Mouse (Mus musculus): ENCODE measurements around the gene Slit3. TPM values are rescaled to one million over a fixed set of nuclear protein-coding genes. Genes with fewer than 3 reads are reported as not detected.

Gene Slit3
- total RNA-seq, 2 experiments from 2014 or later = 9.3 to 9.8 TPM

- no peak for DNase-seq
- intact Hi-C loops (cut with DNase I) = no loop called here
Measured at GRCm38 (mm10) chr11:35639428-35639827, 518.4 kb downstream of the Slit3 start.

GRCm38 (mm10) chr11:35651286-35651685 lies 530.3 kb downstream of the Slit3 start:
- intact Hi-C loops (cut with DNase I) = no loop called here
- no peak for DNase-seq

DNA sequence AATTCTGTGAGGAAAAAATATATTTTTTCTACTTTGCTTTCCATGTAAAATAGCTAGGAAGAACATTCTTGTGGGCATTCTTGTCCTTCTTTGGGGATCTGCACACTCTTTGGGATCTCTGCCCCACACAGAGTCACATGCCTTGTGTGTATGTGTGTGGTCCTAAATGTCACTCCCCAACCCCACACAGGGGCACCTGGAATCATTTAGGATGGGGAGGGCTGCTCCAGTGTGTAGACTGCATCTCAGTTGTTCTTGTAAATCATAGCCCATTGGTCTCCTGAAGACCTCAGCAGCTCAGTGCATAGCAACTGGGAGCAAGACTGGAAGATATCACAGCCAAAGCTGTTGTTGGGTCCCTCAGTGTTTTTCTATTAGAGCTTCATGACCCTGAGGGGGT lies 534.8 kb downstream of the Slit3 start:
- DNase-seq = no peak
- intact Hi-C loops (cut with DNase I) = no loop called here

GRCm38 (mm10) chr11:35657582-35657981 lies 536.6 kb downstream of the Slit3 start:
- intact Hi-C loops (cut with DNase I) = no loop called here
- DNase-seq = no peak

- no peak for DNase-seq
- intact Hi-C loops (cut with DNase I) = loop anchor here (10.0 kb wide), 1 partner anchor 536 kb away; the partner anchor contains the start of gene Slit3
Measured at GRCm38 (mm10) chr11:35660967-35661366, 539.9 kb downstream of the Slit3 start.

GRCm38 (mm10) chr11:35662945-35663344 lies 541.9 kb downstream of the Slit3 start:
- intact Hi-C loops (cut with DNase I) = loop anchor here (10.0 kb wide), 1 partner anchor 538 kb away; the partner anchor contains the start of gene Slit3
- no peak for DNase-seq

GRCm38 (mm10) chr11:35663661-35664060 lies 542.6 kb downstream of the Slit3 start:
- intact Hi-C loops (cut with DNase I) = loop anchor here (10.0 kb wide), 1 partner anchor 539 kb away; the partner anchor contains the start of gene Slit3
- no peak for DNase-seq

GRCm38 (mm10) chr11:35664991-35665390 lies 544.0 kb downstream of the Slit3 start:
- no peak for DNase-seq
- intact Hi-C loops (cut with DNase I) = loop anchor here (10.0 kb wide), 1 partner anchor 540 kb away; the partner anchor contains the start of gene Slit3

GRCm38 (mm10) chr11:35667428-35667827 lies 546.4 kb downstream of the Slit3 start:
- intact Hi-C loops (cut with DNase I) = loop anchor here (10.0 kb wide), 1 partner anchor 543 kb away; the partner anchor contains the start of gene Slit3
- no peak for DNase-seq

DNA sequence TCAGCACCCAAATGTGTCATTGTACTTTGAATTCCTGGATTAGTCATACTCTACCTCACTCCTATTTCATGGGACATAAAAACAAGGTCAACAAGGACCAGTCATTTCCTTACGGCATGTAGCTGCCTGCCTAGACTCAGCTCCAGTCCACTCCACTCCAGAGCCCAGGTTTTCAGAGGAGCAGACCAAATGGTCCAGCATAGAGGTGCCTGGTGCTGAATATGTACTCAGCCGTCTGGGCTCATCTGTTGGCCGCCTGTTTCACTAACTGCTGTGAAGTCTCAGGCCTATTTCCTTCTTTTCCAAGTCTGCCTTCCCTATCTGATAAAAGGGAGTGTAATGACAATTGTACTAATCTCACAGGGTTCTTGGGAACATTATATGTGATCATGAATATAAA lies 547.1 kb downstream of the Slit3 start:
- DNase-seq = no peak
- intact Hi-C loops (cut with DNase I) = loop anchor here (10.0 kb wide), 1 partner anchor 543 kb away; the partner anchor contains the start of gene Slit3

DNA sequence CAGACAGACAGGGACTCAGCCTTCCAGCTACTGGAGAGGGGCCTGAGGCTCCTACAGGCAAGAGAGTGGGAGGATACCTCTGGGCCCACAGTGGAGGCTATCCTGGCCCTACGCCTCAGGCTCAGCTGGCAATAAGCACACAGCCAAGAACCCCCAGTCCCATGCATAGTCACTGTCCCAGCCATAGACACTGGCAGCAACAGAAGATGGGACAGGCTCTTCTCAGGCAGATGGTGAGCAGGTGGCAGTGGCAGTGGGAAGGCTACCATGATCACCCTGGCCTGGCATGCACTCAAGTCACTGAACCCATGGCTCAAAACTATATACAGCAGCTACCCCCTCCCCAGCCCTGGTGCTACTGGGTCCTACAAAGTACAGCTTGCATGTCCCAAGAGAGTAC lies 547.7 kb downstream of the Slit3 start:
- no peak for DNase-seq
- intact Hi-C loops (cut with DNase I) = loop anchor here (10.0 kb wide), 1 partner anchor 544 kb away; the partner anchor contains the start of gene Slit3

GRCm38 (mm10) chr11:35669536-35669935 lies 548.5 kb downstream of the Slit3 start:
- intact Hi-C loops (cut with DNase I) = loop anchor here (10.0 kb wide), 1 partner anchor 545 kb away; the partner anchor contains the start of gene Slit3
- no peak for DNase-seq

- intact Hi-C loops (cut with DNase I) = no loop called here
- DNase-seq = no peak
Measured at GRCm38 (mm10) chr11:35670181-35670580, 549.2 kb downstream of the Slit3 start.

DNA sequence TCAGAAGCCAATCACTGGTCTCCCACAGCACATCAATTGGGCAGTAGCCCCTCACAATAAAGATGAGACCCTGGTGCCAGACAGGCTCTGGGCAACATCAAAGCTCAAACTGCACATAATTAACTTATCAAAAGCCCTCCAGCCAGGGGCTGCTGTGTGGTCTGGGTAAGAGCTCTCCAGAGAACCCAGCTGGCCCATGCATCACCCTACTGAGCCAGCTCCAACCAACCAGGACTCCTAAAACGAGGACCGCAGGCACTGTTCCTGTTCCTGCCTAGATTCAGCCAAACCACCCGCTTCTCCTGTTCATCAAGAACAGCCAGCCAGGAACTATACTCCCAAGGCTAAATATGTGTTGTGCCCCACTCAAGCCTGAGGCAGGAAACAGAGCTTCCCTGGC lies 549.7 kb downstream of the Slit3 start:
- intact Hi-C loops (cut with DNase I) = no loop called here

DNA sequence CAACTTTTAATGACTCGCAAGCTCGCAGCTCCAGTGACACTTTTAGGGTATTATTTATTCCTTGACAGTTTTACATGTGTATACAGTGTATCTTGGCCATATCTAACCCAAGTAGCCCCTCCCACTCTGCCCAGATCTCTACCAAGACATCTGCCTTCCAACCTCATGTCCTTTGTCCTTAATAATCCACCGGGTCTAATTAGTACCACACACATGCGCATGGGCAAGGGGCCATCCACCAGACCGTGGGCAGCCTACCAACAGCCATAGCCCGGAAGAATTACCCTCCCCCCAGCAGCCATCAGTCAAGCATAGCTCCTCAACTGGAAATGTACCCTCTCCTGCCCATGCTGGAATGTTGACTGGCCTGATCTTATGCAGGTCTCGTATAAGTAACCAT lies 552.0 kb downstream of the Slit3 start:
- no peak for DNase-seq
- intact Hi-C loops (cut with DNase I) = no loop called here

More for the DNA sequence above, 549.7 kb downstream of the Slit3 start:
- DNase-seq = no peak

GRCm38 (mm10) chr11:35674242-35674641 lies 553.2 kb downstream of the Slit3 start:
- intact Hi-C loops (cut with DNase I) = no loop called here
- no peak for DNase-seq

- no peak for DNase-seq
- intact Hi-C loops (cut with DNase I) = no loop called here
Measured at GRCm38 (mm10) chr11:35676744-35677143, 555.7 kb downstream of the Slit3 start.

DNA sequence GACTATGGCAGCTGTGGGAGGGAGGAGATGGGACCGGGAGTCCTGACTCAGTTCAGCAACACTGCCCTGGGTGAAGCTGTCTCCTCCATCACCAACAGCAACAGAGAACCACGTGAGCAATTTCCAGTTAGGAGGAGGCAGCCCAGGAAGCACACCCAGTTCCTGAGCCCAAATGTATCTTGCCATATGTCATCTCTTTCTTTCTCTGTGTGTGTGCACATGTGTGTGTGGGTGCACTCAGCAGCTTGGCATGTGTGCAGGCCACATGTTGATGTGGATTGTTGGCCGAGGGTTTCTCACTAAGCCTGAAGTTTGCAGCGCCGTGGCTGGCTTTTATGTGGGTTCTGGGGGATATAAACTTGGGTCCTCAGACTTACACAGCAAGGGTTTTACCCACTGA lies 559.0 kb downstream of the Slit3 start:
- no peak for DNase-seq
- intact Hi-C loops (cut with DNase I) = no loop called here

GRCm38 (mm10) chr11:35687316-35687715 lies 566.3 kb downstream of the Slit3 start:
- no peak for DNase-seq
- intact Hi-C loops (cut with DNase I) = no loop called here

GRCm38 (mm10) chr11:35690515-35691281 lies 569.7 kb downstream of the Slit3 start:
- intact Hi-C loops (cut with DNase I) = loop anchor here (10.0 kb wide), 2 partner anchors 226 to 856 kb away; partner anchors contain the start of gene Spdl1
- DNase-seq = no peak

DNA sequence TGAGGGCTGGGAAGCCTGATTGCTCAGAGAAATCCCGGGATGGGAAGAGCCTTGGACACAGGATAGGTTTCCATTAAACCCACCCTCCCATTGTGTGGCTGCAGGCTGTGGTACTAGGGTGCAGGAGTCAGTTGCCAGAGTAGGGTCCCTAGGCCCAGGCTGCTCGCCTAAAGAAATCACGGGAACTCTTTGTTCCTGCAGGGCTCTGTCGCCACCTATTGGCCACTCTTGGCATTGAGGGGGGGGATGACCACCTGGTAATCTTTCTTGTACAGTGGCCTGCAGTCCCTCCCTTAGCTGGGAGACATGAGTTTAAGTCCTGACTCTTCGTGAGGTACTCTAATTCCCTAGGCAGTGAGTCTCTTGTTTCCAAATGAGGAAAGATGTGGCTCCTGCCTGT lies 572.1 kb downstream of the Slit3 start:
- DNase-seq = peak; percentile 36 to 43
- intact Hi-C loops (cut with DNase I) = loop anchor here (10.0 kb wide), 2 partner anchors 228 to 858 kb away; partner anchors contain the start of gene Spdl1

DNA sequence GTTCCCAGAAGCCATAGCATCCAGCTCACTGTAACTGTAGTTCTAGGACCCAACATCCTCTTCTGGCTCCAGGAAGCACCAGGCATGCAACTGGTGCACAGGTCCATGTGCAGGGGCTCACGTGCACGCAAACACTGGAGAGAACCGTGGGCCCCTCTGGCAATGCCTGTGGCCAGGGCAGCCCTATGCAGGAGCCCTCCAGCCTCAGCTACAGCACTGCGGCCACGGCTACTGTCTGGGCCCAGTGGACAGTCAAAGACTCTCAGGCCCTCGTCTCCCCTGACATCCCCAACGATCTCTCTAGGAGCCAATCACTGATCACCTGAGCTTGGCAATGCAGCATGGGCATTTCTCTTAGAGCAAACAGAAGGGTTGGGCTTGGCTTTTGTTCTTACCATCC lies 572.6 kb downstream of the Slit3 start:
- DNase-seq = no peak
- intact Hi-C loops (cut with DNase I) = loop anchor here (10.0 kb wide), 2 partner anchors 229 to 859 kb away; partner anchors contain the start of gene Spdl1

Data from gastrocnemius, postnatal 36 days (tissue).